Mouse (Mus musculus) Muller cell, postnatal 12 days (primary cell): ENCODE results near the gene Tmem262.

Experiments used
- DNase-seq: peaks from one replicate; pipeline ENCODE4 v3.0.0-alpha.2; 2015; ENCODE audit errors: inconsistent ontology term

The Tmem262 gene

DNA sequence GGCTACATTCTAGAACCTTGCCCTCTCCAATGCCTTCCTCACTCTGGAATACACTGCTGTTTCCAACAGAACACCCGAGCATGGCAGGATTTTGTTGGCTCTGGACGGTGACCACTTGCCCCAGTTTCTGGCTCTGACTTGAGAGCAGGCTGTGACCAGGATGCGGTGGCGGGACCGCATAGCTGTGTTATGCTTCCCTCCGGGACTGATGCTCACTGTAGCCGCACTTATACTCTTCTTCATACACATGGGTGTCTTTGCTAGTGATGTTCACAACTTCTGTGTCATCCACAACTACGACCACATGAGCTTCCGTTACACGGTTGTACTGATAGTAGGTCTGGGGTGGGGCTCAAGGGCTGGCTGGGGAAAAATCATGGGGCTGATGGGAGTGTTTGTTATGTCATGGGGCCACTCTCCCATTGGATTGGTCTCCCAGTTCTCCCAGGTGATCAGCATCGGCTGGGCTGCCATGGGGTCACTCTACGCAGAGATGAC is at the start of gene Tmem262:
Tmem262 (plus strand) TSS at position 51 of the 498 bp plus-strand sequence.
- DNase-seq: no peak

DNA sequence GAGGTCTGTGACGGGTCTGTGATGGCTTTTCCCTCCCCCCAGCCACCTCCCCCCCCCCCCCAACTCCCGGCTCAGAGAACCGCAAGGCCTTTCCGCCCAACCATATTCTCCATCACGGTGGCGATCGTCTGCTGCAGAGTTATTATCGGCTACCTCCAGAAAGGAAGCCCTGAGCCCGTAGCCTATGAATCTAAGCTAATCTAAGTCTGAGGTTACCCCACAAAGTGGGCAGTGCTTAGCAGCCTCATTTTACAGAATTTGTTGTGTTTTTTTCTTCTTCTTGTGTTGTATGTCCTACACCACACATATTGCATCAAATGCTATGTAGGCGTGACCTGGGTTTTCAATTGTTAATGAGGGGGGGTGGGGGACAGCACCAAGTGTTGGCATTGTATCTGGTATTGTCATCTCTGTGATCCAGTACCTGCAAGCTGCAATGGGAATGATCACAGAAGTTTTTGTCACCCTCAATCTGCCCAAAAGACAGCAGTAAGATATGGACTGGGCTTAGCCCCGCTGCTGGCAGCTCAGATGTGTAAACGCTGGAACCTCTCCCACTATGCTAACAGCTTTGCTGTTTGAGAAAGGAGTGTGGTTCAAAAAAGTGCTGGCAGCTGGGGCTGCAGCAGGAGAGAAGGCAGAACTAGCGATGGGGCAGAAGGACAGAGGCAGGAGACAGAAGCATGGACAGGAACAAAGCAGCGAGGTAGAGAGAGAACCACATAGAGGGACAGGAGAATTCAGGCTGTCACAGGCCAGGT is 49.1 kb upstream of the Tmem262 start:
- no peak for DNase-seq

DNA sequence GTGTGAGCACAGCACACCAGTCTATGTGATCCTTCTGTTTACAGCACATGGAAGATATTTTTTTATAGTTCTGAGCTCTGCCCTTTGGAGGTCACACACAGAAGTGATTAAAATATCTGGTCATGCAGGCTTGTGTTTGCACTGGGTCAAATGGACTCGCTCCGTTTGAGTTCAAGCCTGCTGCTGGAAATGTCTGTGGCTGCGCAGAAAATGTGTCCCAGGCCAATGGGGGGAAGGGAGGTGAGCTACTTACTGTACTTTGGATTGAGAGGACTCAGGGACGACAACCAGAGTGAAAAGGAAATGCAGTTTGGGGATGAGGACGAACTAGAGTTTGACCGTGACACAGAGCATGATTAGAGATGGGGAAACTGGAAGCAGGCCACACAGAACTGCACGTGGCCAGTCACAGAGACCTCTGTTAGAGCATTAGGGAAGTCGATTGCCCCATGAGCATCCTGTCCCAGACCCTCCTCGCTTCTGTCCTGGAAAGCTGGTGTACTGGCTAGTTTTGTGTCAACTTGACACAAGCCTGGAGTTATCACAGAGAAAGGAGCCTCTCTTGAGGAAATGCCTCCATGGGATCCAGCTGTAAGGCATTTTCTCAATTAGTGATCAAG is 43.8 kb upstream of the Tmem262 start:
- no peak for DNase-seq

DNA sequence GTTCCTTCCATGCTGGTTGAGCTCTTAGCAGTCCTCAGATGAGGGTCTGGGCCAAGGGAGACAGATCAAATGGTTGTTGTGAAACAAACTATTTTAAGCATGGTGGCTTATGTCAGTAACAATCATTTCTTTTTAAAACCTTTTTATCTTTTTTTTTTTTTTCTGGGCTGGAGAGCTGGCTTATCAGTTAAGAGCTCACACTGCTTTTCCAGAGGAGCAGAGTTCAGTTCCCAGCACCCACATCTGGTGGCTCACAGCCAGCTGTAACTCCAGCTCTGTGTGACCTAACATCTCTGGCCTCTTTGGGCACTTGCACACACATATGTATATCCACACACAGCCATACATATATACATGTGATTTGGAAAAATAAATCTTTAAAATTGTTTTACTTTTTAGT is 42.1 kb upstream of the Tmem262 start:
- no peak for DNase-seq

DNA sequence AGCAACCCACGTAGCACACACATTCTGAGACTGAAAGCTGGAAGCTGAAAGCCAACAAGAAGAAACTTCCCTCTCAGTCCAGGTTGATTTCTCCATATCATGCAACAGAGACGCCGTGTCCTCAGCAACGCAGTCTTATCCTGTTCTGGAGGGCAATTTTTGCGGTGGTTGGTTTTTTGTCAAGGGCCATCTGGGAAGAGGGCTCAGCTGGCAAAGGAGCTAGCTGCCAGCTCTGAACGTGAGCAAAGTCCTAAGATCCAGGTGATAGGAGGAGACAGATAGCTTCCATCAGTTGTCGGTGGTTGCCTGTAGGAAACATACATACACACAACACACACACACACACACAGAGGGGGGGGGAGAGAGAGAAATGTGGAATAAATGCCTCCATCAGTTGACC is 41.5 kb upstream of the Tmem262 start:
- DNase-seq: no peak

DNA sequence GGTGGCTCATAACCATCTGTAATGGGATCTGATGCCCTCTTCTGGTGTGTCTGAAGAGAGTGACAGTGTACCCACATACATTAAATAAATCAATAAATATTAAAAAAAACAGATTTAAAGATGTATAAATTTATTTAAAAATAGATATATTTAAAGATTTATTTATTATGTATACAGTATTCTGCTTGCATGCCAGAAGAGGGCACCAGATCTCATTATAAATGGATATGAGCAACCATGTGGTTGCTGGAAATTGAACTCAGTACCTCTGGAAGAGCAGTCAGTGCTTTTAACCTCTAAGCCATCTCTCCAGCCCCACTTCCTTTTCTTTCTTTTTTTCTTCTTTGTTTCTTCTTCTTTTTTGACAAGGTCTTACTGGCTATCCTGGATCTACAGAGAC is 39.8 kb upstream of the Tmem262 start:
- no peak for DNase-seq

DNA sequence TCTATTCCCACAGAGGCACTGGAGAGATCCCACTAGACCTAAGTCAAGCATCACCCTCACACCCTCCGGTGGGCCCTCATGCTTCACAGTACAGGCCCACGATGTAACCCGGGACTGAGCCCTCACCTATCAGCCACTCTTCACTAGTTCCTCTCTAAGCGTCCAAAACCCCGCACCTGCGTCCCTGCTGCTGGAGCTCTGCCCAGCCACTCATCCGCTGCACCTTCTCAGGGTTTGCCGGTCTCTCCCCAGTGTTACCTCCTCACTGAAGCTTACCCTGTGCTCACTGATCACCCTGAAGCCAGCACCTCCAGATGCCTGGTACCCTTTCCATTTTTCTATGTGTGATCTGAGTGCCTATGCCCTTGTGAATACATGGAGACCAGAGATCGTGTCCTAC is 37.5 kb upstream of the Tmem262 start:
- no peak for DNase-seq

DNA sequence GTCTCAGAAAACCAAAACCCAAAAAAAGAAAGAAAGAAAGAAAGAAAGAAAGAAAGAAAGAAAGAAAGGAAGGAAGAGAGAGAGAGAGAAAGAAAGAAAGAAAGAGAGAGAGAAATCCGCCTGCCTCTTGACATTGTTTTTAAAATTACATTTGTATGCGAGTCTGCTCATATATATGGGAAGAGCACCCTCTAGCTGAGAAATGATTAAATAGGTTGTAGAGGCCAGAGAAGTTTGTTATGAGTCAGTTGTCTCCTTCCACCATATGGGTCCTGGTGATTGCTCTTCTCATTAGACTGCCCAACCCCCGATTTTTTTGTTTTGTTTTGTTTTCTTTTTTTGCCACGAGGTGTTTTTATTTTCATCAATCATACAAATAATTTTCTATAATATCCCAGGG is 35.7 kb upstream of the Tmem262 start:
- peak; percentile 44 for DNase-seq

DNA sequence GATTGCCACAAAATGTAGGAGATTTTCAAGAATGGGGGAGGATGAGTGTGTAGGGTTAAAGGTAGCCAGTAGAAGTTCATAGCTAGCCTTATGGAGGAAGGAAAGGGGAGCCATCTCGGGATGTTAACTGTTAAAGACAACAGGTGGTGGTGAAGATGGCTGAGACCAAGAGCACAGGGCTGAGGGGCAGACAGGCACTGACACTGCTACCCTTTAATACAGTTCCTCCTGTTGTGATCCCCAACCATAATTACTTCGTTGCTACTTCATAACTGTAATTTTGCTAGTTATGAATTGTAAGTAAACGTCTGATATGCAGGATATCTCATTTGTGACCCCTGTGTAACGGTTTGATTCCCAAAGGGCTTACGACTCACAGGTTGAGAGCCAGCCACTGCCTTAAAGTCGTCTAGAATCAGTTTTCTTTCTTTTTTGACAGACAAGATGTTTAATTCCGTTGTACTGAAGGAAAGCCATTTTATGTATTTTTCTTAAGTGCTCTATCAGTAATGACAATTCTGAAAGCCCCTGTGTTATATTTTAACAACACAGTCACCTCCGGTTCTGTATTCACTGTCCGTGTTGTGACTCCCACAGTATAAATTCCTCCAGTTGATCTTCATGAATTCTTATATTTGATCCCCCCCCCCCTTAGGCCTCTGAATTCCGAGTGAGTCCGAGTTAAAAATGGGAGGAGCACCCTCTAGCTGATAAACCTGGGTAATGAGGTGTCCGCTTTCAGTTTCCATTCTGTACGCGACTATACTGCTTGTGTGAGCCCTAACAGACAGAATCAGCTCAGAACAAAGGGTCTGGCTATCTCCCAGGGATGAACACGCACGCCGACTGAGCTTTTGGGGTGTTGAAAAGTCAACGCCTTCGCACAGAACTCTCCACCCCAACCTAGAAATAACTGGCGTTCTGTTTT is 34.2 kb upstream of the Tmem262 start:
- DNase-seq: no peak

DNA sequence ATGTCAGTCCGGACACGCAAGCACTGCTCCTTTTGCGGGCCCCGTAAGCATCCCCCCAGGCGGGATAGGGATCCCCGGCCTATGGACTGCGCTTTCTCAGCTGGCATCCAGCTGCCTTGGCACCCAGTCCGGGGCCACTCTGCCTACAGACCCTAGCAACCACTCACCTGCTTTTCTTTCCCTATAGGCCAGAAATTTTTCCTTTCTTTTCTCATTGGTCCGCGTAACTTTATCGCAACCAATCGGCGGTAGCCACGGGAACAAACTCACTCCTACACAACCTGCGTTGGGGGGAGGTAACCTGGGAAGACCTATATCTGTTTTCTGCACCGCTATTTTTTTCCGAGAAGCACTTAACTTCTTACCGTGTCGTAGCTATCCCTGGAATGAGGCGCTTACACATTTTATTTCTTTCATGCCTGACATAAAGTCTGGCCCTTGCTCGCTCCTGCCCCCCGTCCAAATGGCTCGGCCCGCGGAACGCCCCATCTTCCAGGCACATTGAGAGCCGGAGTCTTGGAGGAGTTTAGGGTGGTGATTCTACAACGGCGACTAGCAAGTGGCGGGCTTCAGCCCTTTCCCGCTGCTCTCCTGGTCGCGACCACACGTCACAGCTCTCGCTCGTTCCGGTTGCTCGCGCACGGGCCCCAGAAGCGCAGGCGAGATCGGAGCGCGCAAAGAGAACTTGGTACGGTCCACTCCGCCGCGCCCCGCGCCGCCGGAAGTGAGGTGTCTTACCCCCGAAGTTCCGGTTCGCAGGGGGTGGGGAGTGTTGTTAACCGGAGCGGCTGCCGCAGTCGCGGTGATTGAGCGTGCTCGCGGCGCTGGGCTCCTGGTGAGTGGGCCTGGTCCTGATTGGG is 33.3 kb upstream of the Tmem262 start, which contains the start of gene Syvn1:
Syvn1 (plus strand) TSS at position 283 of the 860 bp plus-strand sequence.
- DNase-seq: peak; percentile 95

DNA sequence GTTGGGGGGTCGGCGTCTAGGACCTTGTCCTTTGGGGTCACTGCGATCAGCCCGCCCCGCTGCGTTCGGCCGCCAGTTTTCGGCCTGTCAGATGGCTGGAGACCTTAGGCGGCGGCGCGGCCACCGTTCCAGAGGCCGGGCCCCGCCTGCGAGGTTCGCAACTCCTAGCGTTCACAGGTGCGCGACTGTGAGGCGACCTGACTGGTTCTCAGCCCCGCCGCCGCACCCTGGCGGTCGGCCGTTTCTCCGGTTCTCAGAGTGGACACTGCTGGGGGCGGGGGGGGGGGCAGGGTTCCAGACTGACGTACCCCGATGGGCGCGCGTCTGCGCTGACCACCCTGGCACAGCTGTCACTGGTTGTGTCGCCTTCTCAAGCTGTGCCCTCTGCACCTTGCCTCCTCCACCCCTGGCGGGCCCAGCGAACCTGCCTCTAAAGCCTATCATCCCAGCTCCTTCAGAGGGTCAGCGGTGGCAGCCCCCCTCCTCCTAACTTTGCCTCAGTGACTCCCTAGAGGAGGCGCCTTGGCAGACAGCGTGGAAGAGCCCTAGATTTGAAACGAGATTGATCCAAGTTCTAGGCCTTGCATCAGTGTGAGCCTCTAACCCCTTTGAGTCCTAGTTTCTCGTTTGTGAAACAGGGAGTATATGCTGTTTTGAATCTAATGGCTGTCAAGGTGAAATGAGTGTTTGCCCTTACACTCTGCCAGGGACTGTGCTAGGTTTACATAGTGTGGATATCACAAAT is 32.5 kb upstream of the Tmem262 start:
- DNase-seq: no peak

DNA sequence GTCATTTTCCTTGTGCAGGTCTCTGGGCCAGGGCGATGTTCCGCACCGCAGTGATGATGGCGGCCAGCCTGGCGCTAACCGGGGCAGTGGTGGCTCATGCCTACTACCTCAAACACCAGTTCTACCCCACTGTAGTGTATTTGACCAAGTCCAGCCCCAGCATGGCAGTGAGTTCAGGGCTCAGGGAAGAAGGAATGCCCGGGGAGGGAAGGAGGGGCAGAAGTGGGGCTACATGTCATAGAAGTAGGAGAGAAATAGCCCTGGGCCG is 32.0 kb upstream of the Tmem262 start:
- no peak for DNase-seq

DNA sequence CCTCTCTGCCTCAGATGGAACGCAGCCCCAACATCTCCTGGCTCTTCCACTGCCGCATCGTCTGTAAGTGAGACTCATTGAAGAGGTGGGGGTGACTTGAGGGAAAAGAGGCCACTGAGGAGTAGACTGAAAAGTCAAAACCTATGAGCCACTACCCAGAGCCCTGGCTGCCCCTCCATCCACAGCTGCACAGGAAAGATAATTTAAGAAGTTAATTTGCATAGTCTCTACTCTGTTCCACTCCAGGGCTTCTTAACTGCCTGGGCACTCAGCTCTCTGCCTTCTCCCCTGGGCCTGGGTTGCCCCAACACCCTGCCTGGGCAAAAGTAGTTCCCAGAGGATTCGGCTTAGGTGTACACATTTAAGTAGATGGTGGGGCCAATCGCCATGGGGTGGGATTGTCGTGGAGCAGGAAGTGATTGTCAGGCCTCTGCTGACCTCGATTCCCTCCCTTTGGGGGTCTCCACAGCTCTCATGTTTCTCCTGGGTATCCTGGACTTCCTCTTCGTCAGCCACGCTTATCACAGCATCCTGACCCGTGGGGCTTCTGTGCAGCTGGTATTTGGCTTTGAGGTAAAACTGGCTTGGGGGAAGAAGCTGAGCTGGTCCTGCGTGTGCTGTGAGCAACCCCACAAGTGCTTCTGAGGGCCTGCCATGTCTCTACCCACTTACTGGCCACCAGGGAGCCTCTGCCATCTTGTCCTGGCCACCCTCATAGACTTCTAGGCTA is 31.0 kb upstream of the Tmem262 start:
- DNase-seq: no peak

DNA sequence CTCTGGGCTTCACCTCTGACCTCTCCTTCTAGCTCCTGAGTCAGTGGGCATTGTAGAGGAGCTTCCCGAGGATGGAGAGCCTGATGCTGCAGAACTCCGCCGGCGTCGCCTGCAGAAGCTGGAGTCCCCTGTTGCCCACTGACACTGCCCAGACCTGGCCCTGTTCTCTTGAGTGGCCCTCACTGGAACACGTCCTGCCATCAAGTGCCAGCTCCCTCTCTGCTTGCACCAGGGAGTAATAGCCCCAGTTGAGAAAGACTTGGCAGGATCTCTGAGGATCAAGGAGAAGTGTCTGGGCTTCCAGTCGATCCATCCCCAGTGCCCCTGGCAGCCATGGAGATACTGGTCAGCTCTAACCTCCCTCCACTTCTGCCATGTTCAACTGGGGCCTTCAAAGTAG is 27.3 kb upstream of the Tmem262 start:
- no peak for DNase-seq

DNA sequence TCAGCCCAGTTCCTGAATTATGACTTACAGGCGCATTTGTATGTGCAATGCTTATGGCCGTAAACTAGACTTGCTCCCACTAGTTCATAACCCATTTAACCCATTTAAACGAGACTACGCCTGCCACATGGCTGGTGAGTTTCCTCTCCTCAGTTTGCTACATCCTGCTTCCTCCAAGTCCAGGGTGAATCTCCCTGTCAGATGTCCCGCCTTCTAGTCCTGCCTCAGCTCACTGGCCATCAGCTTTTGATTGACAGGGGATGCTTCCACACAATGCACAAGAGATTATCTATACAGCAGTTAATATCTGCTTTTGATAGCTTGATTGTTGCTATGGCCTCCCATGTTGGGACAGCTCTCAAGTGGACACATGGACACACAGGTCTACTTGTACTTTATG is 25.5 kb upstream of the Tmem262 start:
- no peak for DNase-seq

DNA sequence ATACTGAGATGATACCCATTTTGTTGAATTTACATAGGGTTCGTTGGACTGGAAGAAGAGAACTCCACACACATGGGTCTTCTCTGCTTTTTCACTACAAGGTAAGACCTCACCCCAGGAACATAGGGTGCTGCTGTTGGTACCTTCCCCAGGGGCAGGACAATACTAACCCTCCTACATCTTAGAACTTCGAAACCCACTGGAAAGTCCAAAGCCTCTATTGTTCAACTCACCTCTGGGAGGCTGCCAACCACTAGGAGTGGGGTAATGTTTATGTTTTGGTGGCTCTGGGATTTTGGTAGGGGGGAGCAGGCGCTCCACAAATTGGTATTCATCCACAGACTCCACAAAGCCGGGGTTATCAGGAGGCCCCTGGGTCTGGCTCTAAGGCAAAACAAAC is 23.1 kb upstream of the Tmem262 start:
- no peak for DNase-seq

DNA sequence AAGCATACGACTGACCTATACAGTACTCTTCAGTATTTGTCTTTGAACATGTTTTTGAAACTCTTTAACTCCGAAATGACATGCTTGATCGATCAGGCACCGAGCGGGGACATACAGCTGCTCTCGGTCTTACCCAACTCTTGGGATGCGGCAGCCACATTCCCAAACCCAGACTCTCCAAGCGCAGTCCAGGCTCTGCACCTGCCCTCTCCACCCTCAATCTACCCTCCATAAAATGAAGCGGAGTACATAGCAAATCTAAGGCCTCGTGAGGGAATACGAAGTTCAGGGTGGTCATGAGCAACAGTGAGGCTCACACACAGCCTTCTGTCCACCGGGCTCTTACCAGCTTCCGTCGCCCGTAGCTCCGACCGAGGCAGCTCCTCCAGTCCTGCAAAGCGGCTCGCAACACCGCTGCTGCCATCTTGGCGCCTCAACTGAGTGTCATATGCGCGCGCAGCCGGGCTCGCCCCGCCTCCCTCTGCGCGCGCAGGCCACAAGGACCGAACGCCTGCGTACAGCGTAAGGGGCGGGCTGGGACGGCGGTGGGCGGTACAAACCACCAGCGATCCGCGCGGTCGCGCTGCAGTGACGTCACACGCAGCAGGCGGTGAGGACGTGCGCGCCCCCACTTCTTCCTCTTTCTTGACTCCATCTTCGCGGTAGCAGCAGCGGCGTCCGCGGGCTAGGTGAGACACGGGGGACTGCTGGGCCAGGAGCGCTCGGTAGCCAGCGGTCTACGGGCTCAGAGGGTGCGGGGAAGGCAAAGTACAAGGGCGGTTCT is 22.3 kb upstream of the Tmem262 start, which contains the start of the genes Mrpl49 and Fau:
Mrpl49 (minus strand) TSS at position 473 of the 784 bp plus-strand sequence.
Fau (plus strand) TSS at position 532 of the 784 bp plus-strand sequence.
- peak; percentile 98 for DNase-seq

DNA sequence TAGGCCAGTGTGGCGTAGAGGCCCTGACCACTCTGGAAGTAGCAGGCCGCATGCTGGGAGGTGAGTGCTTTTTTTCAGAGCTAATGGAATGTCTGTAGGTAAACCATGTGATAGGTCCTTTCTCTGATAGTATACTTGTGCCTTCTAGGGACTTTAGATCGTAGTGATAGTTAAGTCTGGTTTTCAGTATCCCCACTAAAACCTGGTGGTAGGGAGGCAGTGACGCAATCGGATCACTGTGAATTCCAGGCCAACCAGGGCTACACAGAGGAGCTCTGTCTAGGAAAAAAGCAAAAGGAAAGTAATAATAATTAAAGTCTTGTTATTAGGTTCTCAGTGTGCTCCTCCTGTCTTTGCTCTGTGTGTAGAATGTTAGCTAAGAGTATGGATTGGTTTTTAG is 21.3 kb upstream of the Tmem262 start:
- no peak for DNase-seq

DNA sequence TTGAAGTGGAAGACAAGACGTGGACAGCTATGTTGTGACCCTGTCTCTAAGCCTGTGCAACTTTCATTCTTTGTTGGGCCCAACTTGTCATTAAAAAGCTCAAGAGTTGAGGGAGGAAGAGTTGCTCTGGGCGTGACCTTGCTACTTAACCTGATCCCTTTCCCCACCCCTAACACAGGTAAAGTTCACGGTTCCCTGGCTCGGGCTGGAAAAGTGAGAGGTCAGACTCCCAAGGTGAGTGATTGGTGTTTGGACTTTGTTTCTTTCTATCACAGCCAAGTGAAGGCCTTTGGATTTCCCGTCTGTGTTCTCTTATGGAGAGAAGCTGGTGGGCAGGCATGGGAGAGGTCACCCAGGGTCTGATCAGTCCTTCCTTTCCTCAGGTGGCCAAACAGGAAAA is 20.9 kb upstream of the Tmem262 start:
- DNase-seq: no peak
